Mouse (Mus musculus) midbrain, embryonic 13.5 days (tissue): ENCODE results near the gene Hmbs. TPM values are rescaled to one million over a fixed set of nuclear protein-coding genes. Genes with fewer than 3 reads are reported as not detected.
"Not testable (repeated sequence)": the region's sequence is repeated elsewhere in the genome, so short reads cannot be mapped to it uniquely, and the experiment has no call there.

ENCODE experiments used
- ATAC-seq: fragments of 200-750 bp; cut with Nextera tagmentation; 2 replicates; pipeline ENCODE4 v1.8.0; 2017; ENCODE audit warnings: mild to moderate bottlenecking, moderate TSS enrichment, moderate library complexity
- H3K27ac ChIP-seq: fragments of 300-500 bp; sonication (generic); 2 replicates; pipeline ENCODE4 v1.5.1; 2015; ENCODE audit warnings: inconsistent platforms, mild to moderate bottlenecking, moderate library complexity
- H3K27me3 ChIP-seq: fragments of 300-500 bp; sonication (generic); 2 replicates; pipeline ENCODE4 v1.6.1; 2015; ENCODE audit warnings: mild to moderate bottlenecking, inconsistent platforms
- H3K36me3 ChIP-seq: fragments of 300-500 bp; sonication (generic); 2 replicates; pipeline ENCODE4 v1.6.1; 2015; ENCODE audit warnings: mild to moderate bottlenecking, inconsistent platforms
- H3K4me1 ChIP-seq: fragments of 300-500 bp; sonication (generic); replicated peaks from 2 replicates; pipeline ENCODE4 v1.6.1; 2015; ENCODE audit warnings: inconsistent platforms
- H3K4me2 ChIP-seq: fragments of 300-500 bp; sonication (generic); replicated peaks from 2 replicates; pipeline ENCODE4 v1.6.1; 2015; ENCODE audit warnings: moderate library complexity, mild to moderate bottlenecking, inconsistent platforms
- H3K4me3 ChIP-seq: fragments of 300-500 bp; sonication (generic); replicated peaks from 2 replicates; pipeline ENCODE4 v1.5.1; 2015; ENCODE audit warnings: mild to moderate bottlenecking, inconsistent platforms
- H3K9ac ChIP-seq: fragments of 300-500 bp; sonication (generic); replicated peaks from 2 replicates; pipeline ENCODE4 v1.6.1; 2015; ENCODE audit warnings: mild to moderate bottlenecking, inconsistent platforms
- H3K9me3 ChIP-seq: fragments of 300-500 bp; sonication (generic); 2 replicates; pipeline ENCODE4 v1.6.1; 2016; ENCODE audit warnings: mild to moderate bottlenecking, inconsistent platforms
- WGBS: fragments of 180-500 bp; shearing (Covaris S2); methylation state at CpG from one replicate; pipeline ENCODE4 v1.1.7; 2015; 5-methylcytosine and 5-hydroxymethylcytosine counted together
- microRNA-seq: library from miRNA; unstranded; fragments of <30 nt; microRNA quantifications from one replicate; pipeline ENCODE4, GENCODE M21; 2016
- polyA plus RNA-seq: library from polyadenylated mRNA; unstranded; fragments of >200 nt; fragmentation: Nextera tagmentation; extraction: Ambion mirVana; gene quantifications from 2 replicates; pipeline ENCODE4 v1.2.1, GENCODE M21; 2015

Gene Hmbs
- polyA plus RNA-seq, 1 experiment from 2014 or later: 72.9 TPM

DNA sequence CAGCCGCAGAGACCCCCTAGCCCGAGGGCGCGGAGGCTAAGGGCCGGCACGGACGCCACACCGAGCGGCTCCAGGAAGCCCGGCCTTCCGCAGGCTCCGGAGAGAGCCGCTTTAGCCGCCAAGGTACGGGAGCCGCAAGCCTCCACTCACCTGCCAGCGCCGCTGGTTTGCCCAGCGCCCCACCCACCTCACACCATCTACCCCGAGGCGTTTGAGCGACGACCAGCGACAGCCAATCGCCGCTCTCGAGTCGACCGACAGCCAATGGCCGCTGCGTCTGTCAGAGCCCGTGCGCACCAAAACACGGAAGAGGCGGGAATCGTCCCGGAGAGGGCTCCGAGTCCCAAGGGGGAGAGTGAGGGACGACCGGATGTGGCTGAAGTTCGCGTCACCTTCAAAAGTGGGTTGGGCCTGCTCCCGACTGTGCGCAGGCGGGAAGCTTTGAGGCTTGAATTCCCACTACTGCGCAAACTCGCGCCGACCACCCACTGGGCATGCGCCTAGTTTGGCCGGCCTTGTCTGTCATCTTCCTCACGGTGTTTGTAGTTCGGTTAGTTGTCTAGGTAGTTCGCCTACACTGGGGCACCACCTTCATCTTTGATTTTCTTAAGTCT lies 38.5 kb downstream of the Hmbs start, which contains the start of gene Hinfp:
Hinfp (minus strand) TSS at position 206 of the 614 bp plus-strand sequence.
- H3K27me3 ChIP-seq: no peaks in the 10 kb centered on the region
- peak within 1 kb of the TSS; percentile 85 for H3K27ac ChIP-seq
- H3K4me2 ChIP-seq: peak within 1 kb of the TSS; percentile 81
- H3K4me1 ChIP-seq: peaks cover 15% of the 10 kb centered on the region
- H3K36me3 ChIP-seq: peaks cover 28% of the 10 kb centered on the region
- peak within 1 kb of the TSS; percentile 96 for H3K4me3 ChIP-seq
- peak within 1 kb of the TSS; percentile 98 for H3K9ac ChIP-seq
- 0% methylated on average over 54 of the region's 54 CpGs for WGBS
- no peaks in the 10 kb centered on the region for H3K9me3 ChIP-seq
- peak; percentile 99 for ATAC-seq

DNA sequence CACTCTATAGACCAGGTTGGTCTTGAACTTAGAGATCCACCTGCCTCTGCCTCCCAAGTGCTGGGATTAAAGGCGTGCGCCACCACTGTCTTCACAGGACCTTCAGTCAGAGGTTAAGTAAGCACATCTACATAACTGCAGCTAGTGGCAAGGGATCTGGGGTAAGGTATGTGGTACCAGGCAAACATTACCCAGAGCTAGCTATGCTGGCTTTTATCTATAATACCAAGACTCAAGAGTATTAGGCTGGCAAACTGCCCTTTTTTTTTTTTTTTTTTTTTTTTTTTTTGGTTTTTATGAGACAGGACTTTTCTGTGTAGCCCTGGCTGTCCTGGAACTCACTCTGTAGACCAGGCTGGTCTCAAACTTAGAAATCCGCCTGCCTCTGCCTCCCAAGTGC lies 44.0 kb downstream of the Hmbs start:
- 99% methylated on average over 3 of the region's 3 CpGs for WGBS
- not testable (repeated sequence) for H3K9me3 ChIP-seq, H3K9ac ChIP-seq, ATAC-seq, H3K4me3 ChIP-seq, H3K27me3 ChIP-seq, H3K4me2 ChIP-seq, H3K27ac ChIP-seq
- Histone ChIP-seq H3K36me3 (peaks cover 75% of the 10 kb centered on the region), H3K4me1 (peaks cover 15% of the 10 kb centered on the region)

DNA sequence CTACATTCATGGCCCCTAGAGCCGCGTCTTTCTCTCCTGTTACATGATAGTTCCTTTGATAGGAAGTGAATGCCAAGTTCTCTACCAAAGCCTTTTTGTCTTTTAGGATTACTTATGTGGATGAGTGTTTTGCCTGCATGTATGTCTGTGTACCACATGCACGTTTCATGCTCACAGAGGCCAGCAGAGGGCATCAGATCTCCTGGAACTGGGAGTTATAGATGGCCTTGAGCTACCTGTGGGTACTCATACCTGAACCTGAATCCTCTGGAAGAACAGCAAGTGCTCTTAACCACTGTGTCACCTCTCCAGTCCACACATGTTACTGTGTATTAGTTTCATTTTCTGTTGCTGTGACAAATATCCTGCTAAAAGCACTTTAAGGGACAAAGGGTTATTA lies 51.5 kb downstream of the Hmbs start:
- no peak overlapping the region for H3K27ac ChIP-seq
- no peaks in the 10 kb centered on the region for H3K27me3 ChIP-seq
- H3K4me2 ChIP-seq: no peak overlapping the region
- no peaks in the 10 kb centered on the region for H3K9me3 ChIP-seq
- peaks cover 69% of the 10 kb centered on the region for H3K36me3 ChIP-seq
- WGBS: 64% methylated on average over 3 of the region's 3 CpGs
- no peak overlapping the region for H3K9ac ChIP-seq
- ATAC-seq: no peak
- no peak overlapping the region for H3K4me3 ChIP-seq
- H3K4me1 ChIP-seq: peaks cover 13% of the 10 kb centered on the region

DNA sequence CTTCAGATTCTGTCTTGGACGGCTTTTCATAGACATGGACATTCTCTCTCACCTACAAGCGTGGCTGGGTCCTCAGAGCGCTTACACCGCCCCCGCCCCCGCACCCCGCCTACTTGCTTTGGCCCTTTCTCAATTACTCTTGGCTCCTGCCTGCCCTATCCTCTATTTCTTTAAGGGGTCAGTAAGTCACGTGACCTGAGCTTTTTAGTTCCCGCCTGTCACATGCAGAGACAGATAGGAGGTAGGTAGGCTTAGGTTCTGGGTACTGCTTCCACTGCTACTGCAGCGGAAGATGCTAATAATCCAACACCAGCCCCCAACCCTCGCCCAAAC lies 55.1 kb downstream of the Hmbs start:
- H3K4me1 ChIP-seq: peaks cover 30% of the 10 kb centered on the region
- H3K27me3 ChIP-seq: no peaks in the 10 kb centered on the region
- no peak for ATAC-seq
- H3K9me3 ChIP-seq: no peaks in the 10 kb centered on the region
- peak overlapping the region; percentile 94 for H3K4me2 ChIP-seq
- peak overlapping the region; percentile 89; the same call in 1 of the 2 replicates for H3K27ac ChIP-seq
- peaks cover 36% of the 10 kb centered on the region for H3K36me3 ChIP-seq
- H3K4me3 ChIP-seq: peak overlapping the region; percentile 88
- peak overlapping the region; percentile 96; the same call in 1 of the 2 replicates for H3K9ac ChIP-seq
- 4% methylated on average over 11 of the region's 11 CpGs for WGBS

DNA sequence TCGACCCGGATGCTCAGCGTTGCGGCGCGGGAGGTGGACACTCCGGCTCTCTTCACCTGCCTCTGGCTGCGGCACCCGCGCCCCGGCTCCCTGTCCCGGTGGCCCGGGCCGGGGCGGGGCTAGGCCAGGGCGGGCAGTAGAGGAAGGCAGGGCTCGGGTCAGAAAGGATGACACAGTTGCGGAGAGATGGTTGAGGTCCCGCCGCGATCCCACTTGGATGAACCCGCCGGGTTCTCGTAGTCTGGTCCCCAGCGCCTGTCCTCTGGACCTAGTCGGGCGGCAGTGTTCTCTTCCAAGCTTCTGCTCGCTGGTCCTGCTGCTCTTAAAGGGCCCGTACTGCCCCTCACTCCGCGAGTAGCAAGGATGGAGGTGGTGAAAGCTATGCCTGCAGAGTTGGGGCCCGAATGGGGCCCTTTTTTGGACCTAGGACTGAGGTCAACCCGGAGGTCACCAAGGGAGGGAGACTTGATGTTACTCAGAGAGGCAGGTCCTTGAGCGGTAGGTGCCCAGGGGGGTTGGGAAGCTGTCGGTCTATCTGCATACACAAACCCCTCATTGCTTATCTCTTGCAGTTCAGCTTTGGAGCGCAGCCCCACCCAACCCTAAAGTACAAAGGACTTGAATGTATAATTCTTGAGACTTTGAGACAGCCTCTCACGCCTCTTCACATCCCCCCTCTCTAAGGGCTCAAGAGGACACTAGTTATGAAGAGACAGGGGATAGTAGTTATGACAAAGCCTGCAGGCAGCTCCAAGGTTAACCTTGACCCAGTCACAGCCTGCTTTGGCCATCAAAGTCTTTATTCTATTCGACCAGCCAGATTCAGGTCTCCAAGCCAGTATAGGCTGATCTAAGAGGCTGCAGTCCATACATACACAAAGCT lies 55.7 kb downstream of the Hmbs start, which contains the start of gene Abcg4:
Abcg4 (minus strand) TSS at position 540 of the 883 bp plus-strand sequence.
- peak; percentile 79 for ATAC-seq
- under 1% methylated on average over 38 of the region's 38 CpGs for WGBS
- Histone ChIP-seq H3K36me3 (peaks cover 33% of the 10 kb centered on the region), H3K4me3 (peak within 1 kb of the TSS; percentile 88), H3K27ac (peak within 1 kb of the TSS; percentile 89), H3K9me3 (no peaks in the 10 kb centered on the region), H3K27me3 (no peaks in the 10 kb centered on the region), H3K4me2 (peak within 1 kb of the TSS; percentile 94), H3K4me1 (peaks cover 30% of the 10 kb centered on the region), H3K9ac (peak within 1 kb of the TSS; percentile 96)

DNA sequence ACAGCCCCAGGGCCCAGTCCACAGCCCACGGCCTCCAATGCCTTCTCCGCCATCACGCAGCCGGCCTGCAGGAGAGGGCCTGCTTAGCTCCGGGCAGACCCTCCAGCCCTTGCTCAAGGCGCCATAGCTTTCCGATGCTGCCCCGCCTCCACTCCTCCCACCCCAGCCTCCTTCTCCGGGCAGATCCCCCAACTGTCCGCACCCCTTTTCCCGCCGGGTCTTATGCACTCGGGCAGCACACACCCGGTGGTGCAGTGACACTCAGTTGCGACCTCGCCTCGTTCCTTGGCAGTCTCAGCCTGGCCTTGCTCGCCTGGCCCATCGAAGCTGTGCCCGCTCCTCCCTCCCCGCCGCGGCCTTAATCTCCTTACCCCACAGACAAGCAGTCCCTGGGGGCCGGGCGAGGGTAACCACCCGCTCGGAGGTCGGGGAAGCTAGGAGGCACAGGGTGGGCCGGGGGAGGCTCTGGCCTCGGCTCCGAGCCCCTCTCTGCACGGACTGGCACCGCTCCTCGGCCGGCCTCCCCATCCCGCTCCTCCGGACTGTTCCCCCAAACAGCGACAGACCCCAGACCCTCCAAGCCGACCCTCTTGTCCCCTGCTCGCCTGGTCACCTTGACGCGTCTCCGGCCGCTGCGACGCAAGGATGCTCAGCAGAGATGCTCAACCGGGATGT lies 56.5 kb downstream of the Hmbs start:
- no peaks in the 10 kb centered on the region for H3K27me3 ChIP-seq
- WGBS: under 1% methylated on average over 45 of the region's 47 CpGs
- H3K36me3 ChIP-seq: peaks cover 25% of the 10 kb centered on the region
- H3K27ac ChIP-seq: peak overlapping the region; percentile 89
- H3K4me3 ChIP-seq: peak overlapping the region; percentile 88
- H3K4me1 ChIP-seq: peaks cover 30% of the 10 kb centered on the region
- no peaks in the 10 kb centered on the region for H3K9me3 ChIP-seq
- peak overlapping the region; percentile 96 for H3K9ac ChIP-seq
- peak; percentile 79 for ATAC-seq
- H3K4me2 ChIP-seq: peak overlapping the region; percentile 94

DNA sequence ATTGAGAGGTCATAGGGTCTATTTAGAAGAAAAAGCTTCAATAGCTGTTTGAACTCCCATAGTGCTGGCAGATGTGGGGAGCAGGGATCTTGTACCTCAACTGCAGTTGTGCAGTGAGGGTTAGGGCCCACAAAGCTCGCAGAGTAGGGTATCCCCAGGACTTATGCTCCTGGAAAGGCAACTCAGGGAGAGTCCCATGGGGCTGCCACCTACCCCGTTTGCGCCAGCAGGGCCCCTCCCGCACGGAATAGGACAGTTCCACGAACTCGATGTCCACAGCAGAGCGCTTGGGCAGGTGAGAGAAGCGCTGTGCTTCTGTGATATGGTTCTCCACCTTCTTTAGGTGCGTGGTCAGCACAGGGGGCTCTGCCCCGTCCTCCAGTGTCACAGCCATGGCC lies 57.0 kb downstream of the Hmbs start:
- 7% methylated on average over 11 of the region's 11 CpGs for WGBS
- ATAC-seq: no peak; the same call in 1 of the 2 replicates
- Histone ChIP-seq H3K4me2 (peak overlapping the region; percentile 94), H3K27me3 (no peaks in the 10 kb centered on the region), H3K36me3 (peaks cover 21% of the 10 kb centered on the region), H3K27ac (peak overlapping the region; percentile 89), H3K9ac (peak overlapping the region; percentile 96), H3K4me3 (peak overlapping the region; percentile 88), H3K9me3 (no peaks in the 10 kb centered on the region), H3K4me1 (peaks cover 30% of the 10 kb centered on the region)

Small RNA genes within 50 kb of the gene (microRNA-seq; reads per million reads assigned to microRNA genes)
- not detected for gene Gm44335

Other genes with a start within 250 kb of the Hmbs start
- 0.16 TPM in 1 of 2 replicates, not detected in the other for gene Mfrp, start 242.5 kb downstream of the Hmbs start, polyA plus RNA-seq
- gene C1qtnf5, start 237.0 kb downstream of the Hmbs start, polyA plus RNA-seq: 1.9 and 2.5 TPM in 2 replicates
- 0.24 and 0.36 TPM in 2 replicates for gene Gm49380, start 230.7 kb downstream of the Hmbs start, polyA plus RNA-seq
- 29.9 and 32.7 TPM in 2 replicates for gene Rnf26, start 230.7 kb downstream of the Hmbs start, polyA plus RNA-seq
- 11.6 and 13.7 TPM in 2 replicates for gene Mcam, start 209.8 kb downstream of the Hmbs start, polyA plus RNA-seq
- gene Cbl, start 110.2 kb downstream of the Hmbs start, polyA plus RNA-seq: 26.2 and 28.5 TPM in 2 replicates
- gene Ccdc153, start 103.6 kb downstream of the Hmbs start, polyA plus RNA-seq: not detected in 2 replicates
- 0.48 and 0.64 TPM in 2 replicates for gene Pdzd3, start 92.8 kb downstream of the Hmbs start, polyA plus RNA-seq
- 3.3 and 3.5 TPM in 2 replicates for gene Nlrx1, start 75.6 kb downstream of the Hmbs start, polyA plus RNA-seq
- 17.3 and 18.1 TPM in 2 replicates for gene Abcg4, start 55.6 kb downstream of the Hmbs start, polyA plus RNA-seq
- 37.5 and 38.5 TPM in 2 replicates for gene Hinfp, start 38.6 kb downstream of the Hmbs start, polyA plus RNA-seq
- gene C2cd2l, start 23.9 kb downstream of the Hmbs start, polyA plus RNA-seq: 23.0 and 27.3 TPM in 2 replicates
- gene Dpagt1, start 18.2 kb downstream of the Hmbs start, polyA plus RNA-seq: 40.8 TPM in 2 replicates
- 193 and 209 TPM in 2 replicates for gene H2afx, start 9.5 kb downstream of the Hmbs start, polyA plus RNA-seq
- 41.2 and 41.6 TPM in 2 replicates for gene Vps11, start 17.4 kb upstream of the Hmbs start, polyA plus RNA-seq
- gene Hyou1, start 35.3 kb upstream of the Hmbs start, polyA plus RNA-seq: 28.1 and 28.4 TPM in 2 replicates
- 34.7 and 35.9 TPM in 2 replicates for gene Slc37a4, start 52.6 kb upstream of the Hmbs start, polyA plus RNA-seq
- gene Rps25, start 62.9 kb upstream of the Hmbs start, polyA plus RNA-seq: 1,334 and 1,353 TPM in 2 replicates
- 357 and 364 TPM in 2 replicates for gene Trappc4, start 63.4 kb upstream of the Hmbs start, polyA plus RNA-seq
- 36.7 and 40.7 TPM in 2 replicates for gene Ccdc84, start 74.3 kb upstream of the Hmbs start, polyA plus RNA-seq
- gene Foxr1, start 96.9 kb upstream of the Hmbs start, polyA plus RNA-seq: not detected in 2 replicates
- not detected in 2 replicates for gene Upk2, start 110.7 kb upstream of the Hmbs start, polyA plus RNA-seq
- gene Bcl9l, start 138.6 kb upstream of the Hmbs start, polyA plus RNA-seq: 8.0 and 9.2 TPM in 2 replicates
- not detected in 2 replicates for gene Cxcr5, start 217.6 kb upstream of the Hmbs start, polyA plus RNA-seq